Mouse (Mus musculus) limb, embryonic 14.5 days (tissue): ENCODE measurements around the gene Mmrn1. TPM values are rescaled to one million over a fixed set of nuclear protein-coding genes. Genes with fewer than 3 reads are reported as not detected.
"Not testable (repeated sequence)": the region's sequence is repeated elsewhere in the genome, so short reads cannot be mapped to it uniquely, and the experiment has no call there.

Experiments used
- ATAC-seq: fragments of 200-750 bp; cut with Nextera tagmentation; 2 replicates; pipeline ENCODE4 v1.8.0; 2017; ENCODE audit warnings: low read depth, moderate number of reproducible peaks, moderate TSS enrichment; ENCODE audit not compliant: low FRiP score
- DNase-seq: peaks from one replicate; pipeline ENCODE4 v3.0.0-alpha.2; 2015; ENCODE audit warnings: low spot score
- H3K27ac ChIP-seq: fragments of 300-500 bp; sonication (generic); replicated peaks from 2 replicates; pipeline ENCODE4 v1.5.1; 2014; ENCODE audit warnings: low read depth, mild to moderate bottlenecking, low read length, moderate library complexity, mixed read lengths
- H3K27me3 ChIP-seq: fragments of 300-500 bp; sonication (generic); 2 replicates; pipeline ENCODE4 v1.6.1; 2014; ENCODE audit warnings: low read length, mixed read lengths; ENCODE audit not compliant: control insufficient read depth, insufficient read depth
- H3K36me3 ChIP-seq: fragments of 300-500 bp; sonication (generic); 2 replicates; pipeline ENCODE4 v1.6.1; 2014; ENCODE audit warnings: mild to moderate bottlenecking, low read length, moderate library complexity, mixed read lengths; ENCODE audit not compliant: control insufficient read depth, insufficient read depth
- H3K4me1 ChIP-seq: fragments of 300-500 bp; sonication (generic); 2 replicates; pipeline ENCODE4 v1.6.1; 2014; ENCODE audit warnings: antibody characterized with exemption, low read length, mixed read lengths; ENCODE audit not compliant: control insufficient read depth, insufficient read depth
- H3K4me2 ChIP-seq: fragments of 300-500 bp; sonication (generic); replicated peaks from 2 replicates; pipeline ENCODE4 v1.6.1; 2014; ENCODE audit warnings: low read depth, mild to moderate bottlenecking, low read length, moderate library complexity; ENCODE audit not compliant: severe bottlenecking
- H3K4me3 ChIP-seq: fragments of 300-500 bp; sonication (generic); replicated peaks from 2 replicates; pipeline ENCODE4 v1.5.1; 2014; ENCODE audit warnings: low read length
- H3K9ac ChIP-seq: fragments of 300-500 bp; sonication (generic); 2 replicates; pipeline ENCODE4 v1.6.1; 2014; ENCODE audit warnings: mild to moderate bottlenecking, low read depth, low read length, moderate library complexity; ENCODE audit not compliant: severe bottlenecking
- H3K9me3 ChIP-seq: fragments of 300-500 bp; sonication (generic); 2 replicates; pipeline ENCODE4 v1.6.1; 2016; ENCODE audit warnings: low read length; ENCODE audit not compliant: control insufficient read depth
- POLR2A ChIP-seq: fragments of 200-500 bp; IDR thresholded peaks from 2 replicates; pipeline ENCODE4 v1.8.0; 2012; ENCODE audit warnings: inconsistent platforms, mild to moderate bottlenecking, moderate library complexity, borderline replicate concordance; ENCODE audit not compliant: insufficient read depth, insufficient read length; ENCODE audit errors: extremely low read depth
- WGBS: fragments of 180-500 bp; shearing (Covaris S2); extraction: QIAGEN DNeasy Blood & Tissue Kit; methylation state at CpG from one replicate; pipeline ENCODE4 v1.1.7; 2014; 5-methylcytosine and 5-hydroxymethylcytosine counted together
- polyA plus RNA-seq, 2 experiments: library from polyadenylated mRNA; depleted of rRNA in 1 of 2; stranded (reverse) in 1 of 2; unstranded in 1 of 2; fragments of >200 nt; fragmentation: Nextera tagmentation in 1 of 2; extraction: Ambion mirVana in 1 of 2; gene quantifications; 2 replicates each; pipeline versions ENCODE4 v1.2.1 to v1.2.3; 2012 to 2014

The Mmrn1 gene
- polyA plus RNA-seq (2012; rRNA removed) (3.7 and 3.8 TPM in 2 replicates), polyA plus RNA-seq (2014; fragmentation: Nextera tagmentation; extraction: Ambion mirVana) (6.7 and 7.5 TPM in 2 replicates)

DNA sequence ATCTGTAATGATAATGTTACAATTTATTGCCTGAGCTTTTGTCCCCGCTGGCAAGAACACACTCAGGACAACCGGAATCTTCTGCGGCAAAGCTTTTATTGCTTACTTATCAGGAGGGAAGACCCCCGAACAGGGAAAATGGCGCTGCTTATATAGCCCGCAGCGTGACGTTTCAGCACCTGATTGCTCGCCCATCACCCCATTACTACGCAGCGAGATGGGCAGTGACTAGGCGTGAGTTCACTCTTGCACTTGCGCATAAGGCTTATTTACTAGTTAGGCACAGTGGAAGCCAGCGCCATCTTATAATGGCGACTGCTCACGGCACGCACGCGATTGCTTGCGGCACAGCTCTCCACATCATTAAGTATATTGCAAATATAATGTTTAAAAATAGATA is at the start of gene Mmrn1:
TSS of gene Mmrn1 (plus strand) at position 301 of the 400 bp plus-strand sequence.
- not testable (repeated sequence) for H3K4me3 ChIP-seq, ATAC-seq, H3K27ac ChIP-seq, H3K36me3 ChIP-seq, DNase-seq, H3K4me2 ChIP-seq, H3K9me3 ChIP-seq, H3K9ac ChIP-seq, H3K4me1 ChIP-seq, H3K27me3 ChIP-seq
- WGBS: 96% methylated on average over 20 of the region's 20 CpGs

DNA sequence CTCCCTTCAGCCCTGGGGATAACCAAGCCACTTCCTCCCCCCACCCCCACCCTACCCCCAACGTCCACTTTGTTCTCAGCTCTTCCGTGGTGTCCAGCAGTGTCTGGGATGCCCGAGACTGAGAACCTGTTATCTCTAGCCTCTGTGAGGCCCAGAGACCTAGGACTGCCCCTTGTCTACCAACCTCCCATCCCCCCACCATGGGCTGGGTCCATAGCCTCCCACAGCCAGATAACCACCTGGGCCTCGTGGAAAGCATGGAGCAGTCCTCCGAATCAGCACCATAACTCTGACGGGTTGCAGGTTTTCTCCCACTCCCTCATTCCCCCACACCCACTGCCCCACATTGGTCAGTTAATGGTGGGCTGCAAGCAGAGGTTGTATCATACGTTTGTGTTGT is 44.4 kb upstream of the Mmrn1 start:
- no peaks in the 10 kb centered on the region for H3K27me3 ChIP-seq
- no peak overlapping the region for H3K27ac ChIP-seq
- H3K4me3 ChIP-seq: no peak overlapping the region
- WGBS: 85% methylated on average over 7 of the region's 7 CpGs
- H3K9ac ChIP-seq: no peak overlapping the region
- H3K36me3 ChIP-seq: no peaks in the 10 kb centered on the region
- DNase-seq (no peak), ATAC-seq (no peak)
- no peak overlapping the region for H3K4me2 ChIP-seq
- no peaks in the 10 kb centered on the region for H3K9me3 ChIP-seq
- no peak for TF ChIP-seq POLR2A
- no peaks in the 10 kb centered on the region for H3K4me1 ChIP-seq

DNA sequence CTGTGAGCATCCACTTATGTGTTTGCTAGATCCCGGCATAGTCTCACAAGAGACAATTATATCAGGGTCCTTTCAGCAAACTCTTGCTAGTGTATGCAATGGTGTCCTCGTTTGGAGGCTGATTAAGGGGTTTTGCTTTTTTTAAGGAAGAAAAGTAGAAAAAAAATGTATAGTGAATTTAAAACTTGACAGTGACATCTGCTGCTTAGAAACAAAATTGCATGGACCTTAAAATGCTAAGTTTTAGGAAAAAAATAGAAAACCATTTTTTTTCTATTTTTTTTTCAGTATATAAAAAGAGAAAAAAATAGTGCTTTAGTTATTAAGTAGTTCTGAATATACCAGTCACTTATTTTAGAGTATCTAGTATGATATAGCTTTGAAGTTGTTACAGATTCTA is 43.2 kb upstream of the Mmrn1 start:
- DNase-seq (no peak), ATAC-seq (no peak)
- Histone ChIP-seq H3K9me3 (no peaks in the 10 kb centered on the region), H3K27me3 (no peaks in the 10 kb centered on the region), H3K27ac (no peak overlapping the region), H3K4me2 (no peak overlapping the region), H3K4me1 (no peaks in the 10 kb centered on the region), H3K36me3 (no peaks in the 10 kb centered on the region), H3K9ac (no peak overlapping the region), H3K4me3 (no peak overlapping the region)
- no peak for TF ChIP-seq POLR2A
- 68% methylated on average over 2 of the region's 2 CpGs for WGBS

DNA sequence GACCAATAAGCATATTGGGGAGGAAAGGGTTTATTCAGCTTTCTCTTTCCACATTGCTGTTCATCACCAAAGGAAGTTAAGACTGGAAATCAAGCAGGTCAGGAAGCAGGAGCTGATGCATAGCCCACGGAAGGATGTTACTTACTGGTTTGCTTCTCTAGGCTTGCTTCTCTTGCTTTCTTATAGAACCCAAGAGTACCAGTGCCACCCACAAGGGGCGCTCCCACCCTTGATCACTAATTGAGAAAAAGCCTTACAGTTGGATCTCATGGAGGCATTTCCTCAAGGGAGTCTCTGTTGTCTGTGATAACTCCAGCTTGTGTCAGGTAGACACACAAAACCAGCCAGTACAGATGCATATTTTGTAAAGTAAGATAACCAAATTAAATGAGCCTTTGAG is 17.5 kb upstream of the Mmrn1 start:
- Histone ChIP-seq H3K36me3 (no peaks in the 10 kb centered on the region), H3K4me3 (no peak overlapping the region), H3K27ac (no peak overlapping the region), H3K27me3 (no peaks in the 10 kb centered on the region), H3K4me1 (no peaks in the 10 kb centered on the region), H3K4me2 (no peak overlapping the region), H3K9me3 (no peaks in the 10 kb centered on the region), H3K9ac (no peak overlapping the region)
- ATAC-seq (no peak), DNase-seq (no peak)
- WGBS: 87% methylated on average over 2 of the region's 2 CpGs
- no peak for TF ChIP-seq POLR2A

DNA sequence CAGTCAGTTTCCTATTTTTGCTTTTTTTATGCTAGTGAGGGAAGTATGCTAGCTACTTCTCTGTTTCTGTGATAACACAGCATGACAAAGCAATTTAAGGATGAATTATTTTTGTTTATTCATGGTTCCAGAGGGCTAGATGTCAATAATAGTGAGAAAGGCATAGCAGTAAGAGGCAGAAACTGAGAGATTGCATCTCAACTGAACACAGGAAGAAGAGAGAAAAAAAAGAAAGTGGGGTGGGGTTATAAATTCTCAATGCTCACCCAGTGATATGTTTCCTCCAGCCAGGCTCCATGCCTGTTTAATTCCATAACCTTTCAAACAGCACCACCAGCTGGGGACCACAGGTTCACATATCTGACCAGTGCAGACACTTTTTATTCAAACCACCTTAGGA is 6.6 kb downstream of the Mmrn1 start:
- no peak for DNase-seq

DNA sequence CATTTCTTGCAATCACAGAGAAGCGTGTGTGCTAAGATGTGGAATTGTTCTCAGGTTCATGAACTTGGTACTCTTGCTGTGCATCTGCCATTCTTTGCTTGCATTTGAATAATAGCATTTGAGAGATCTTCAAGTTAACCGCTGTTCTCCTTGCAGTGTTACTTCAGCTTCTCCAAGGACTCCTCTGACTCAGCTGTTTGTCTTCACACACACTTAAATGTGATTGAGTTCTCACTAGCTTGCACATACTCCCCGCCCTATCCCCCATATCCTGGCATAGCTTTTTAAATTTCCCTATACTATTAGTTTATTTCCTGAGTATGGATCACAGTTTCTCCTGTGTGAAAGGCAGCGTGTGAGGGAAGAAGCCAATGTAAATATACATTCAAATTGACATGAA is 10.1 kb downstream of the Mmrn1 start:
- ATAC-seq: no peak

More for the DNA sequence above, 6.6 kb downstream of the Mmrn1 start:
- H3K4me1 ChIP-seq: no peaks in the 10 kb centered on the region
- no peak overlapping the region for H3K9ac ChIP-seq
- no peak overlapping the region for H3K4me2 ChIP-seq
- no peaks in the 10 kb centered on the region for H3K27me3 ChIP-seq
- H3K27ac ChIP-seq: no peak overlapping the region
- no peak overlapping the region for H3K4me3 ChIP-seq
- TF ChIP-seq POLR2A: no peak
- no peaks in the 10 kb centered on the region for H3K9me3 ChIP-seq
- H3K36me3 ChIP-seq: no peaks in the 10 kb centered on the region
- ATAC-seq: no peak

More for the DNA sequence above, 10.1 kb downstream of the Mmrn1 start:
- no peak overlapping the region for H3K4me3 ChIP-seq
- no peak overlapping the region for H3K27ac ChIP-seq
- H3K4me2 ChIP-seq: no peak overlapping the region
- no peaks in the 10 kb centered on the region for H3K4me1 ChIP-seq
- H3K9me3 ChIP-seq: no peaks in the 10 kb centered on the region
- no peak for DNase-seq
- no peak for TF ChIP-seq POLR2A
- 70% methylated on average over 4 of the region's 4 CpGs for WGBS
- no peak overlapping the region for H3K9ac ChIP-seq
- H3K27me3 ChIP-seq: no peaks in the 10 kb centered on the region
- no peaks in the 10 kb centered on the region for H3K36me3 ChIP-seq
